Mouse (Mus musculus): Measurements from ENCODE around the gene Aadacl3. TPM values are rescaled to one million over a fixed set of nuclear protein-coding genes. Genes with fewer than 3 reads are reported as not detected.

Aadacl3 gene
- total RNA-seq, 2 experiments from 2014 or later = not detected

Other genes starting within 250 kb of the Aadacl3 start
- gene Pramel5, start 183.3 kb downstream of the Aadacl3 start, total RNA-seq (2014; fragmentation: Nextera tagmentation) = not detected in 2 replicates
- gene Pramel5, start 183.3 kb downstream of the Aadacl3 start, total RNA-seq (2017) = not detected in 2 replicates
- not detected in 2 replicates for gene Gm13128, start 133.5 kb downstream of the Aadacl3 start, total RNA-seq (2014; fragmentation: Nextera tagmentation)
- not detected in 2 replicates for gene Gm13128, start 133.5 kb downstream of the Aadacl3 start, total RNA-seq (2017)
- gene Gm13119, start 105.8 kb downstream of the Aadacl3 start, total RNA-seq (2014; fragmentation: Nextera tagmentation) = not detected in 2 replicates
- gene Gm13119, start 105.8 kb downstream of the Aadacl3 start, total RNA-seq (2017) = not detected in 2 replicates
- not detected in 2 replicates for gene Pramef20, start 85.8 kb downstream of the Aadacl3 start, total RNA-seq (2014; fragmentation: Nextera tagmentation)
- not detected in 2 replicates for gene Pramef20, start 85.8 kb downstream of the Aadacl3 start, total RNA-seq (2017)
- gene Pramef12, start 55.3 kb downstream of the Aadacl3 start, total RNA-seq (2014; fragmentation: Nextera tagmentation) = not detected in 2 replicates
- gene Pramef12, start 55.3 kb downstream of the Aadacl3 start, total RNA-seq (2017) = not detected in 2 replicates
- gene 1700012P22Rik, start 25.0 kb downstream of the Aadacl3 start, total RNA-seq (2014; fragmentation: Nextera tagmentation) = not detected in 2 replicates
- not detected in 2 replicates for gene 1700012P22Rik, start 25.0 kb downstream of the Aadacl3 start, total RNA-seq (2017)
- not detected in 2 replicates for gene Gm9944, start 10.4 kb downstream of the Aadacl3 start, total RNA-seq (2014; fragmentation: Nextera tagmentation)
- gene Gm9944, start 10.4 kb downstream of the Aadacl3 start, total RNA-seq (2017) = not detected in 2 replicates
- not detected in 2 replicates for gene 9430007A20Rik, start 56.1 kb upstream of the Aadacl3 start, total RNA-seq (2014; fragmentation: Nextera tagmentation)
- not detected in 2 replicates for gene 9430007A20Rik, start 56.1 kb upstream of the Aadacl3 start, total RNA-seq (2017)
- gene Gm13124, start 101.4 kb upstream of the Aadacl3 start, total RNA-seq (2014; fragmentation: Nextera tagmentation) = not detected in 2 replicates
- not detected in 2 replicates for gene Gm13124, start 101.4 kb upstream of the Aadacl3 start, total RNA-seq (2017)
- gene Aadacl4, start 150.0 kb upstream of the Aadacl3 start, total RNA-seq (2014; fragmentation: Nextera tagmentation) = not detected in 2 replicates
- gene Aadacl4, start 150.0 kb upstream of the Aadacl3 start, total RNA-seq (2017) = not detected in 2 replicates
- gene Gm436, start 222.6 kb upstream of the Aadacl3 start, total RNA-seq (2014; fragmentation: Nextera tagmentation) = not detected in 2 replicates
- not detected in 2 replicates for gene Gm436, start 222.6 kb upstream of the Aadacl3 start, total RNA-seq (2017)

All from granulocyte monocyte progenitor cell, adult 5-6 weeks (primary cell).